8 mouse cellular contexts compared by ENCODE assay signal in the genomic region with DNA sequence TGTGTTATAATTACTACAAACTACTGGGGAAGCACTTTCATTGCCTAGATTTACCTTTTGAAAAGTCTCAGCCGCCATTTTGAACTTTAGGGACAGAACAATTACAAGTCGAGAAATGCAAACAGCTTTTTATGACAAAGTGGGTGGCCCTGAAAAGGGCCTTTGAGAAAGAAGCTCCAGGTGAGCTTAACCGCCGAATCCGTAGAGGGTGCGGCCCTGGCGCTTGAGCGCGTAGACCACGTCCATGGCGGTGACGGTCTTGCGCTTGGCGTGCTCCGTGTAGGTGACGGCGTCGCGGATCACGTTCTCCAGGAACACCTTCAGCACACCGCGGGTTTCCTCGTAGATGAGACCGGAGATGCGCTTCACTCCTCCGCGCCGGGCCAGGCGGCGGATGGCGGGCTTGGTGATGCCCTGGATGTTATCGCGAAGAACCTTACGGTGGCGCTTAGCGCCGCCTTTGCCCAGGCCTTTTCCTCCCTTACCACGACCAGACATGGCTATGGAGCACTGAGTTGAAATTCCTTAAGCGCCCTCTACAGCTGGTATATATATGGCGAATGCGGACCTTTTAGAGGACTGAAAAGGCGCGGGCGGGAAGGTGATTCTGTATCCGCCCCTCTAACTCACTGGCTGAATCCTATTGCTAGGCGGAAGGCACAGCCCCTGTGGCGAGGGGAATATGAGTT. TPM values are rescaled to one million over a fixed set of nuclear protein-coding genes. Genes with fewer than 3 reads are reported as not detected.
A peak's percentile ranks its signal among the peaks of the same experiment; 100 is the strongest.
DNase-seq lines count a peak whose midpoint lies in the region; ATAC-seq and TF ChIP-seq lines count a peak whose summit lies in the region.
"Not testable (repeated sequence)": the region's sequence is repeated elsewhere in the genome, so short reads cannot be mapped to it uniquely, and the experiment has no call there.

A gene (minus strand): TSS at position 503 of the 689 bp plus-strand sequence.

- peak within 1 kb of the TSS; percentile 43; the same call in 1 of the 2 replicates for H3K9ac ChIP-seq in hindbrain, postnatal 0 days (replicated peaks; ENCODE audit: low read length)

- intact Hi-C loops in gastrocnemius, adult 2 months (cut with DNase I); left cerebral cortex, adult 2 months (cut with DNase I): not testable (repeated sequence)

- H3K9me3 ChIP-seq in hindbrain, postnatal 0 days (ENCODE audit: low read length) = not testable (repeated sequence)

- H3K27me3 ChIP-seq in hindbrain, postnatal 0 days (ENCODE audit: insufficient read depth, low read length) = not testable (repeated sequence)

- ATAC-seq in activated CD4-positive, CD25-positive, alpha-beta regulatory T cell, adult 4 months = peak; percentile 66
- peak; percentile 60 for ATAC-seq in common myeloid progenitor, adult 5-6 weeks (replicated peaks; ENCODE audit: low read depth, poor library complexity, severe bottlenecking)
- peak; percentile 92 for ATAC-seq in hindbrain, postnatal 0 days

- WGBS in hindbrain, postnatal 0 days = under 1% methylated on average over 42 of the region's 47 CpGs
- under 1% methylated on average over 33 of the region's 47 CpGs for WGBS in macrophage (ENCODE audit: missing documents)

- peak; percentile 73 for DNase-seq in gastrocnemius, adult 2 months
- peak; percentile 96 for DNase-seq in hindbrain, postnatal 0 days (ENCODE audit: low spot score)
- peak; percentile 89 to 90 for DNase-seq in left cerebral cortex, adult 2 months (ENCODE audit: extremely low spot score in 1 of 2, low spot score in 2 of 2)
- peak; percentile 82 for DNase-seq in retina, postnatal 7 days (ENCODE audit: low read depth, low spot score)
- peak; percentile 66 to 73 for DNase-seq in urinary bladder, adult 18-20 months (ENCODE audit: low spot score in 2 of 2)

- peak within 1 kb of the TSS; percentile 58 for H3K4me2 ChIP-seq in hindbrain, postnatal 0 days (ENCODE audit: low read depth, low read length)

- H3K4me1 ChIP-seq in hindbrain, postnatal 0 days (ENCODE audit: insufficient read depth, low read length) = not testable (repeated sequence)

- not testable (repeated sequence) for H3K36me3 ChIP-seq in hindbrain, postnatal 0 days (ENCODE audit: insufficient read depth, low read length); macrophage (ENCODE audit: inconsistent target)

- not testable (repeated sequence) for H3K79me2 ChIP-seq in macrophage (ENCODE audit: inconsistent target)

- peak within 1 kb of the TSS; percentile 73 for H3K4me3 ChIP-seq in gastrocnemius, adult 2 months
- peak within 1 kb of the TSS; percentile 36 for H3K4me3 ChIP-seq in hindbrain, postnatal 0 days (ENCODE audit: low read length)
- peak within 1 kb of the TSS; percentile 53 for H3K4me3 ChIP-seq in left cerebral cortex, adult 2 months
- H3K4me3 ChIP-seq in macrophage (ENCODE audit: inconsistent target) = peak within 1 kb of the TSS; percentile 13; the same call in 1 of the 2 replicates

- H3K27ac ChIP-seq in gastrocnemius, adult 2 months = peak within 1 kb of the TSS; percentile 82
- peak within 1 kb of the TSS; percentile 73 for H3K27ac ChIP-seq in hindbrain, postnatal 0 days
- peak within 1 kb of the TSS; percentile 72 for H3K27ac ChIP-seq in left cerebral cortex, adult 2 months
- H3K27ac ChIP-seq in macrophage = peak within 1 kb of the TSS; percentile 75

- peak; percentile 61 for TF ChIP-seq CTCF in gastrocnemius, adult 2 months (IDR thresholded peaks at IDR 0.05)
- peak; percentile 71 for TF ChIP-seq CTCF in hindbrain, postnatal 0 days (IDR thresholded peaks at IDR 0.05; ENCODE audit: low read depth)
- TF ChIP-seq CTCF in left cerebral cortex, adult 2 months (IDR thresholded peaks at IDR 0.05) = peak; percentile 51

RNA-seq across cellular contexts. Expression of the gene that starts here (rescaled TPM):
- polyA plus RNA-seq in activated CD4-positive, CD25-positive, alpha-beta regulatory T cell, adult 4 months (2017; shearing (Covaris generic)) = 1 to 10 TPM in 1 of 2 experiments, not detected in 1; 2.8 TPM
- total RNA-seq in common myeloid progenitor, adult 5-6 weeks (2017) = 2,800 and 2,993 TPM in 2 replicates
- total RNA-seq in gastrocnemius, adult 2 months (2021) = 1 to 10 TPM; 7.8 to 8.7 TPM
- total RNA-seq in hindbrain, postnatal 0 days (2014; rRNA removed) = 1,844 and 2,344 TPM in 2 replicates
- 0.89 TPM in 1 of 2 replicates, not detected in the other for polyA plus RNA-seq in hindbrain, postnatal 0 days (2015; fragmentation: Nextera tagmentation; extraction: Ambion mirVana)
- 100 to 1,000 TPM; 161 to 177 TPM for total RNA-seq in left cerebral cortex, adult 2 months (2021)
- total RNA-seq in macrophage (2018; cell fraction: chromatin; rRNA removed) = 10 to 100 TPM in 10 of 26 experiments, 1 to 10 TPM in 6, not detected in 10; 3.8 to 50.3 (median 12.6) TPM
- 100 to 1,000 TPM in 3 of 26 experiments, 10 to 100 TPM in 23; 10.3 to 134 (median 44.9) TPM for total RNA-seq in macrophage (2018; cell fraction: cytosol; rRNA removed)
- 10 to 100 TPM in 12 of 26 experiments, 1 to 10 TPM in 12, not detected in 2; 2.3 to 63.3 (median 10.3) TPM for total RNA-seq in macrophage (2018; cell fraction: nucleus; rRNA removed)
- not detected in 3 replicates for polyA plus RNA-seq in macrophage (2018)

Comparison
In these comparisons a context has a peak if more than half of its experiments do, and no peak if none do; other contexts are left out.
1. Peak in every context shown above with its lines: DNase-seq, ATAC-seq, H3K4me3 ChIP-seq and H3K27ac ChIP-seq.
2. RNA of the gene that starts here (total RNA-seq): 2,800 to 2,993 TPM in common myeloid progenitor, adult 5-6 weeks, 1,844 to 2,344 TPM in hindbrain, postnatal 0 days and 161 to 177 TPM in left cerebral cortex, adult 2 months; 7.8 to 8.7 TPM in gastrocnemius, adult 2 months; every median in the first group is over 10 times any median in the second.
3. RNA of the gene that starts here (total RNA-seq): 2,800 to 2,993 TPM in common myeloid progenitor, adult 5-6 weeks and 1,844 to 2,344 TPM in hindbrain, postnatal 0 days; 161 to 177 TPM in left cerebral cortex, adult 2 months; every median in the first group is over 10 times any median in the second.
4. H3K4me3 ChIP-seq: peak in every context shown above with its lines; median percentile 73 in gastrocnemius, adult 2 months; 53 in left cerebral cortex, adult 2 months; 36 in hindbrain, postnatal 0 days; 13 in macrophage.